ENCODE assay signal across 8 mouse cellular contexts in the genomic region with DNA sequence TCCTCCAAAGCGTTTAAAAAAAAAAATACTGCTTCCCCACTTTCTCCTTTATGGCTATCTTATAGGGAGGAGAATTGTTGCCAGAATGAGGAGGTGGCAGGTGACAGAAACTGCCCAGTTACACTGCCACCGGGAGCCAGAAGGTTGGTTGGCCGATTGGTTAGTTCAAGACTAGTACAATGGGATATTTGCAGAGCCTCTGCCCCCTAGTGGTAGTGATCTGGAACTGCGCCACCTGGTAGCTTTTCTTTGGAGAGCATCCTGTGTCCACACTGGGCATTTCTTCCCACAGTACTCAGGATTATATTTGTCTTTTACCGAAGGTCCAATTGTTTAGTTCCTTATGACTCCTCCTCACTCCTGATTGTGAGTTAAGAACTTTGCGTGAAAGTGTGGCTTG. TPM values are rescaled to one million over a fixed set of nuclear protein-coding genes. Genes with fewer than 3 reads are reported as not detected.
A peak's percentile ranks its signal among the peaks of the same experiment; 100 is the strongest.
DNase-seq lines count a peak whose midpoint lies in the region; ATAC-seq lines count a peak whose summit lies in the region.

No protein-coding gene starts in this region.

- peak; percentile 72 for DNase-seq in gastrocnemius, adult 18-20 months (ENCODE audit: low spot score)
- DNase-seq in gastrocnemius, adult 8-10 months (ENCODE audit: low spot score in 2 of 2), result no peak
- DNase-seq in ovary, postnatal 36 days (ENCODE audit: low spot score), result peak; percentile 34
- no peak for DNase-seq in ovary, adult 18-20 months (ENCODE audit: low spot score)
- peak; percentile 53 for DNase-seq in c-Kit-positive CD71-negative TER-119-negative erythroid progenitor cells, embryonic 14.5 days (ENCODE audit: low read depth)
- DNase-seq in thymus, postnatal 10 days (ENCODE audit: low spot score in 2 of 2), result peak; percentile 31 to 69

- peak; percentile 41 to 56; a peak in 1 of 4 replicates for ATAC-seq in hematopoietic stem cell, adult 5-6 weeks (replicated peaks in 1 of 2; ENCODE audit: insufficient read depth in 1 of 2, low FRiP score in 2 of 2, low TSS enrichment in 1 of 2, low read depth in 1 of 2, poor library complexity in 2 of 2, severe bottlenecking in 2 of 2)
- ATAC-seq in megakaryocyte, adult 5-6 weeks (ENCODE audit: poor library complexity, severe bottlenecking), result peak; percentile 70

RNA-seq across cellular contexts. Expression of gene Asb2, which starts 15.9 kb away (rescaled TPM):
- 100 to 1,000 TPM; 852 to 871 TPM for total RNA-seq in gastrocnemius, adult 18-20 months (2021)
- 100 to 1,000 TPM; 524 to 740 (median 599) TPM for total RNA-seq in gastrocnemius, adult 8-10 months (2022)
- 3.3 TPM in 1 of 2 replicates, not detected in the other for total RNA-seq in hematopoietic stem cell, adult 5-6 weeks (2017)
- 0.11 and 0.27 TPM in 2 replicates for total RNA-seq in megakaryocyte, adult 5-6 weeks (2015)
- total RNA-seq in megakaryocyte, adult 5-6 weeks (2017), result 0.33 TPM in 1 of 2 replicates, not detected in the other

RNA-seq across cellular contexts. Expression of gene Otub2, which starts 16.8 kb away (rescaled TPM):
- total RNA-seq in gastrocnemius, adult 18-20 months (2021), result 10 to 100 TPM; 11.2 to 15.5 TPM
- 10 to 100 TPM in 1 of 4 experiments, 1 to 10 TPM in 3; 5.3 to 20.3 (median 7.7) TPM for total RNA-seq in gastrocnemius, adult 8-10 months (2022)
- 3.4 and 5.2 TPM in 2 replicates for total RNA-seq in hematopoietic stem cell, adult 5-6 weeks (2017)
- 1.1 and 1.4 TPM in 2 replicates for total RNA-seq in megakaryocyte, adult 5-6 weeks (2015)
- total RNA-seq in megakaryocyte, adult 5-6 weeks (2017), result 0.77 and 1.1 TPM in 2 replicates

RNA-seq across cellular contexts. Expression of gene 9330161L09Rik, which starts 35.9 kb away (rescaled TPM):
- 1 to 10 TPM in 1 of 2 experiments, under 1 TPM in 1; 0.62 to 1.1 TPM for total RNA-seq in gastrocnemius, adult 18-20 months (2021)
- 1 to 10 TPM in 2 of 4 experiments, under 1 TPM in 1, not detected in 1; 0.99 to 1.2 (median 1.2) TPM for total RNA-seq in gastrocnemius, adult 8-10 months (2022)
- 1.2 and 4.7 TPM in 2 replicates for total RNA-seq in hematopoietic stem cell, adult 5-6 weeks (2017)
- total RNA-seq in megakaryocyte, adult 5-6 weeks (2015), result 0.94 TPM in 1 of 2 replicates, not detected in the other
- 0.89 and 1.4 TPM in 2 replicates for total RNA-seq in megakaryocyte, adult 5-6 weeks (2017)

RNA-seq across cellular contexts. Expression of gene Ddx24, which starts 53.9 kb away (rescaled TPM):
- 10 to 100 TPM; 73.5 to 91.8 TPM for total RNA-seq in gastrocnemius, adult 18-20 months (2021)
- total RNA-seq in gastrocnemius, adult 8-10 months (2022), result 10 to 100 TPM; 79.0 to 94.0 (median 83.7) TPM
- 129 and 149 TPM in 2 replicates for total RNA-seq in hematopoietic stem cell, adult 5-6 weeks (2017)
- total RNA-seq in megakaryocyte, adult 5-6 weeks (2015), result 53.0 and 58.9 TPM in 2 replicates
- 63.8 and 73.0 TPM in 2 replicates for total RNA-seq in megakaryocyte, adult 5-6 weeks (2017)

Comparison
In these comparisons a context has a peak if more than half of its experiments do, and no peak if none do; other contexts are left out.
1. DNase-seq: peak in gastrocnemius, adult 18-20 months (single experiment), ovary, postnatal 36 days (single experiment), c-Kit-positive CD71-negative TER-119-negative erythroid progenitor cells, embryonic 14.5 days (single experiment) and thymus, postnatal 10 days (2 of 2); none in gastrocnemius, adult 8-10 months (0 of 2) and ovary, adult 18-20 months (single experiment).
2. RNA of gene Asb2, which starts 15.9 kb away (total RNA-seq): 852 to 871 TPM in gastrocnemius, adult 18-20 months and 524 to 740 TPM in gastrocnemius, adult 8-10 months; 0.11 to 0.33 TPM in megakaryocyte, adult 5-6 weeks and 3.3 TPM in hematopoietic stem cell, adult 5-6 weeks; every median in the first group is over 100 times any median in the second.